ENCODE assay signal across 21 mouse cellular contexts in genomic region chr14:18903553-18903952, GRCm38 (mm10).
"Had no signal": no experiment of that assay in that cellular context is flagged by ENCODE, and none has a peak within 500 bp of the region (broad histone marks: within the 10 kb centered on the region; RNA-seq: fewer than 3 reads in every experiment).

No protein-coding gene starts in this region.

- H3K4me2 ChIP-seq: limb, embryonic 13.5 days; liver, embryonic 12.5 days; liver, embryonic 15.5 days; lung, embryonic 15.5 days; midbrain, embryonic 11.5 days had no signal

- ATAC-seq: inflammation-experienced regulatory T-cells, adult 6 months; intestine, embryonic 16.5 days; liver, embryonic 12.5 days had no signal

- H3K9me3 ChIP-seq: limb, embryonic 10.5 days; limb, embryonic 13.5 days; liver, embryonic 12.5 days; liver, embryonic 15.5 days; lung, embryonic 15.5 days had no signal

- H3K4me3 ChIP-seq: limb, embryonic 10.5 days; limb, embryonic 13.5 days; liver, embryonic 12.5 days; liver, embryonic 15.5 days; lung, embryonic 15.5 days had no signal

- H3K4me1 ChIP-seq: limb, embryonic 10.5 days; limb, embryonic 13.5 days; liver, embryonic 12.5 days; liver, embryonic 15.5 days; lung, embryonic 15.5 days had no signal

- H3K9ac ChIP-seq: limb, embryonic 13.5 days; liver, embryonic 12.5 days; liver, embryonic 15.5 days; lung, embryonic 15.5 days had no signal

- H3K36me3 ChIP-seq: limb, embryonic 10.5 days; limb, embryonic 13.5 days; liver, embryonic 12.5 days; liver, embryonic 15.5 days; lung, embryonic 15.5 days had no signal

- H3K27me3 ChIP-seq: limb, embryonic 13.5 days; liver, embryonic 12.5 days; liver, embryonic 15.5 days; lung, embryonic 15.5 days had no signal

- H3K27ac ChIP-seq: limb, embryonic 10.5 days; limb, embryonic 13.5 days; liver, embryonic 12.5 days; liver, embryonic 15.5 days; lung, embryonic 15.5 days had no signal

- DNase-seq: kidney, adult 18-20 months; kidney, adult 9 months; kidney, postnatal 14 days; kidney, postnatal 4 days; liver; lung, adult 18-20 months; lung, postnatal 10 days; lung, postnatal 36 days; midbrain, embryonic 14.5 days; right cerebral cortex, postnatal 25 days; thymus, adult 2 months; thymus, postnatal 14 days; thymus, postnatal 4 days had no signal
